Mouse (Mus musculus) kidney, postnatal 0 days (tissue): Measurements from ENCODE around the gene Ankmy2. TPM values are rescaled to one million over a fixed set of nuclear protein-coding genes. Genes with fewer than 3 reads are reported as not detected.

Source experiments
- ATAC-seq: fragments of 200-750 bp; cut with Nextera tagmentation; replicated peaks from 2 replicates; pipeline ENCODE4 v1.8.0; 2017; ENCODE audit warnings: low read depth, moderate number of reproducible peaks, moderate TSS enrichment, moderate library complexity; ENCODE audit not compliant: low FRiP score
- DNase-seq: peaks from one replicate; pipeline ENCODE4 v3.0.0-alpha.2; 2016; ENCODE audit warnings: low spot score
- H3K27ac ChIP-seq: fragments of 300-500 bp; sonication (generic); 2 replicates; pipeline ENCODE4 v1.5.1; 2014; ENCODE audit warnings: mild to moderate bottlenecking
- H3K27me3 ChIP-seq: fragments of 300-500 bp; sonication (generic); 2 replicates; pipeline ENCODE4 v1.6.1; 2014; ENCODE audit warnings: low read length, mixed read lengths; ENCODE audit not compliant: insufficient read depth
- H3K36me3 ChIP-seq: fragments of 300-500 bp; sonication (generic); 2 replicates; pipeline ENCODE4 v1.6.1; 2014; ENCODE audit warnings: low read length, mixed read lengths; ENCODE audit not compliant: insufficient read depth
- H3K4me1 ChIP-seq: fragments of 300-500 bp; sonication (generic); replicated peaks from 2 replicates; pipeline ENCODE4 v1.6.1; 2014; ENCODE audit warnings: antibody characterized with exemption, low read length, mixed read lengths; ENCODE audit not compliant: insufficient read depth
- H3K4me2 ChIP-seq: fragments of 300-500 bp; sonication (generic); 2 replicates; pipeline ENCODE4 v1.6.1; 2014; ENCODE audit warnings: mild to moderate bottlenecking, low read length, moderate library complexity, mixed read lengths
- H3K4me3 ChIP-seq: fragments of 300-500 bp; sonication (generic); replicated peaks from 2 replicates; pipeline ENCODE4 v1.5.1; 2014; ENCODE audit warnings: low read depth, low read length
- H3K9ac ChIP-seq: fragments of 300-500 bp; sonication (generic); 2 replicates; pipeline ENCODE4 v1.6.1; 2014; ENCODE audit warnings: low read depth, low read length
- H3K9me3 ChIP-seq: fragments of 300-500 bp; sonication (generic); replicated peaks from 2 replicates; pipeline ENCODE4 v1.6.1; 2016; ENCODE audit warnings: low read length, inconsistent platforms, mixed read lengths
- CTCF ChIP-seq: IDR thresholded peaks from 2 replicates; pipeline ENCODE4 v1.5.1; 2016; ENCODE audit warnings: antibody characterized with exemption, low read depth, mild to moderate bottlenecking, moderate library complexity
- WGBS: fragments of 180-500 bp; shearing (Covaris S2); extraction: QIAGEN DNeasy Blood & Tissue Kit; methylation state at CpG from one replicate; pipeline ENCODE4 v1.1.7; 2014; 5-methylcytosine and 5-hydroxymethylcytosine counted together
- polyA plus RNA-seq: library from polyadenylated mRNA; unstranded; fragments of >200 nt; fragmentation: Nextera tagmentation; extraction: Ambion mirVana; gene quantifications from 2 replicates; pipeline ENCODE4 v1.2.1, GENCODE M21; 2015

The Ankmy2 gene
- polyA plus RNA-seq, 1 experiment from 2014 or later, result 35.4 TPM

- H3K27ac ChIP-seq, result no peak overlapping the region
- no peaks in the 10 kb centered on the region for H3K4me1 ChIP-seq
- H3K36me3 ChIP-seq, result peaks cover 11% of the 10 kb centered on the region
- WGBS, result 83% methylated on average over 3 of the region's 3 CpGs
- no peaks in the 10 kb centered on the region for H3K27me3 ChIP-seq
- TF ChIP-seq CTCF, result no peak
- no peak for DNase-seq
- H3K9ac ChIP-seq, result no peak overlapping the region
- ATAC-seq, result no peak
- H3K9me3 ChIP-seq, result no peaks in the 10 kb centered on the region
- H3K4me2 ChIP-seq, result no peak overlapping the region
- H3K4me3 ChIP-seq, result no peak overlapping the region
These were observed 21.5 kb upstream of the Ankmy2 start for GRCm38 (mm10) chr12:36135409-36135808.

GRCm38 (mm10) chr12:36136285-36136684 lies 20.6 kb upstream of the Ankmy2 start:
- peaks cover 12% of the 10 kb centered on the region for H3K36me3 ChIP-seq
- no peak for TF ChIP-seq CTCF
- 96% methylated on average over 8 of the region's 8 CpGs for WGBS

GRCm38 (mm10) chr12:36137192-36137591 lies 19.7 kb upstream of the Ankmy2 start:
- peaks cover 8% of the 10 kb centered on the region; the same call in 1 of the 2 replicates for H3K36me3 ChIP-seq
- 85% methylated on average over 4 of the region's 4 CpGs for WGBS
- H3K27ac ChIP-seq, result no peak overlapping the region
- H3K4me3 ChIP-seq, result no peak overlapping the region
- no peak overlapping the region for H3K4me2 ChIP-seq
- TF ChIP-seq CTCF, result no peak
- DNase-seq, result no peak
- ATAC-seq, result no peak
- H3K9me3 ChIP-seq, result no peaks in the 10 kb centered on the region
- H3K9ac ChIP-seq, result no peak overlapping the region
- no peaks in the 10 kb centered on the region for H3K4me1 ChIP-seq
- no peaks in the 10 kb centered on the region for H3K27me3 ChIP-seq

More at GRCm38 (mm10) chr12:36136285-36136684, 20.6 kb upstream of the Ankmy2 start:
- ATAC-seq, result no peak
- Histone ChIP-seq H3K27ac (no peak overlapping the region), H3K4me2 (no peak overlapping the region), H3K9me3 (no peaks in the 10 kb centered on the region), H3K4me1 (no peaks in the 10 kb centered on the region), H3K9ac (no peak overlapping the region), H3K27me3 (no peaks in the 10 kb centered on the region), H3K4me3 (no peak overlapping the region)
- no peak for DNase-seq

- H3K9ac ChIP-seq, result no peak overlapping the region
- H3K27ac ChIP-seq, result no peak overlapping the region
- H3K9me3 ChIP-seq, result no peaks in the 10 kb centered on the region
- WGBS, result 88% methylated on average over 6 of the region's 6 CpGs
- H3K27me3 ChIP-seq, result no peaks in the 10 kb centered on the region
- H3K4me1 ChIP-seq, result no peaks in the 10 kb centered on the region
- H3K36me3 ChIP-seq, result peaks cover 4% of the 10 kb centered on the region; the same call in 1 of the 2 replicates
- no peak overlapping the region for H3K4me3 ChIP-seq
- DNase-seq (no peak), ATAC-seq (no peak)
- no peak for TF ChIP-seq CTCF
- no peak overlapping the region for H3K4me2 ChIP-seq
These were observed 16.5 kb upstream of the Ankmy2 start for GRCm38 (mm10) chr12:36140401-36140800.

GRCm38 (mm10) chr12:36146230-36147011 lies 10.5 kb upstream of the Ankmy2 start:
- no peak overlapping the region for H3K4me3 ChIP-seq
- no peaks in the 10 kb centered on the region for H3K27me3 ChIP-seq
- peak; percentile 32; the same call in 1 of the 2 replicates for TF ChIP-seq CTCF
- no peak overlapping the region for H3K4me2 ChIP-seq
- no peak for DNase-seq
- H3K4me1 ChIP-seq, result no peaks in the 10 kb centered on the region
- H3K27ac ChIP-seq, result no peak overlapping the region
- H3K36me3 ChIP-seq, result no peaks in the 10 kb centered on the region
- no peak for ATAC-seq
- H3K9ac ChIP-seq, result no peak overlapping the region
- no peaks in the 10 kb centered on the region for H3K9me3 ChIP-seq
- WGBS, result 90% methylated on average over 3 of the region's 3 CpGs

GRCm38 (mm10) chr12:36150265-36150664 lies 6.6 kb upstream of the Ankmy2 start:
- ATAC-seq (no peak), DNase-seq (no peak)
- Histone ChIP-seq H3K4me1 (no peaks in the 10 kb centered on the region), H3K4me3 (no peak overlapping the region), H3K4me2 (no peak overlapping the region), H3K36me3 (no peaks in the 10 kb centered on the region), H3K9me3 (no peaks in the 10 kb centered on the region), H3K9ac (no peak overlapping the region), H3K27me3 (no peaks in the 10 kb centered on the region), H3K27ac (no peak overlapping the region)
- no peak for TF ChIP-seq CTCF
- 90% methylated on average over 2 of the region's 2 CpGs for WGBS
